Mouse (Mus musculus): ENCODE measurements around the gene Osbpl7. TPM values are rescaled to one million over a fixed set of nuclear protein-coding genes. Genes with fewer than 3 reads are reported as not detected.

The Osbpl7 gene
- polyA plus RNA-seq, 1 experiment, result 9.1 TPM

DNA sequence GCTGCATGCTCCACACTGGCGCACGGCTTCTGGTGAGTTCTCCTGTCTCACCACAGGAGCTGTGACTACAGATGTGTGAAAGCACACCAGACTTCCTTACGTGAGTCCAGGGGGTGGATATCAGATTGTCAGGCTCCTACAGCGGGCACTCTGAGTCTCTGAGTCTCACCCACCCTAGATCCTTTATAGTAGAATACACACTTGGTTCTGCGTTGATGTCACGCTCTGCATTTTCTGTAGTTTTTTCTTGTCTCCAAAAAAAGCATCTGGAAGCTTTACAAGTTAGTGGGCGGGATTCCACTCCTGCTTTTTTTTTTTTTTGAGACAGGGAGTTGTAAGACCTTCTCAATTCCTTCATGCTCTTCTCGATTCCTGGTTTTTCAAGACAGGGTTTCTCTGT is 5.5 kb upstream of the Osbpl7 start:
- TF ChIP-seq EP300 (IDR thresholded peaks at IDR 0.05; ENCODE audit: insufficient read depth, low read depth, low read length) (no peak), POLR2A (IDR thresholded peaks at IDR 0.05; ENCODE audit: insufficient read depth, low read length) (no peak), CTCF (IDR thresholded peaks at IDR 0.05; ENCODE audit: low read depth, low read length) (no peak)
- H3K27ac ChIP-seq (ENCODE audit: insufficient read depth, low read length), result no peak overlapping the region
- H3K4me1 ChIP-seq (ENCODE audit: control insufficient read depth, insufficient read depth, low read length), result no peaks in the 10 kb centered on the region
- no peak overlapping the region for H3K9ac ChIP-seq (ENCODE audit: low read depth, poor library complexity, severe bottlenecking)
- H3K36me3 ChIP-seq (ENCODE audit: control insufficient read depth, insufficient read depth, low read length, poor library complexity, severe bottlenecking), result peaks cover 7% of the 10 kb centered on the region
- no peaks in the 10 kb centered on the region for H3K9me3 ChIP-seq (replicated peaks; ENCODE audit: control insufficient read depth, insufficient read depth, low read length, poor library complexity, severe bottlenecking)
- no peak overlapping the region for H3K4me3 ChIP-seq (ENCODE audit: low read depth, low read length)
- no peaks in the 10 kb centered on the region for H3K27me3 ChIP-seq (ENCODE audit: control insufficient read depth, insufficient read depth, low read length, poor library complexity, severe bottlenecking)

DNA sequence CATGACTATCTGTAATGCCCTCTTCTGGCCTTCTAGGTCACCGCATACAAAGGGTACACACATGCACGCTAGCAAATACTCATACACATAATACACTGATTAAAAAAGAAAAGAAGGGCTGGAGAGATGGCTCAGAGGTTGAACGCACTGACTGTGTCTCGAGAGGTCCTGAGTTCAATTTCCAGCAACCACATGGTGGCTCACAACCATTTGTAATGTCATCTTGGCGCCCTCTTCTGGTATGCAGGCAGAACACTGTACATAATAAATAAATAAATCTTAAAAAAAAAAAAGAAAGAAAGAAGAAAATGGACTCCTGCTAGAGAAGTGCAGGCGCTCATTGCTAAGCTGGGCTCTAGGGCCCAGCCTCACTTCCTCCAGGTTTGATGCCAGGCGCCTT is 4.6 kb upstream of the Osbpl7 start:
- H3K27ac ChIP-seq (ENCODE audit: insufficient read depth, low read length), result no peak overlapping the region
- H3K9ac ChIP-seq (ENCODE audit: low read depth, poor library complexity, severe bottlenecking), result no peak overlapping the region
- TF ChIP-seq CTCF (IDR thresholded peaks at IDR 0.05; ENCODE audit: low read depth, low read length) (peak; percentile 32), POLR2A (IDR thresholded peaks at IDR 0.05; ENCODE audit: insufficient read depth, low read length) (no peak)
- peaks cover 7% of the 10 kb centered on the region for H3K36me3 ChIP-seq (ENCODE audit: control insufficient read depth, insufficient read depth, low read length, poor library complexity, severe bottlenecking)
- H3K27me3 ChIP-seq (ENCODE audit: control insufficient read depth, insufficient read depth, low read length, poor library complexity, severe bottlenecking), result no peaks in the 10 kb centered on the region
- H3K4me3 ChIP-seq (ENCODE audit: low read depth, low read length), result no peak overlapping the region
- H3K4me1 ChIP-seq (ENCODE audit: control insufficient read depth, insufficient read depth, low read length), result no peaks in the 10 kb centered on the region
- no peaks in the 10 kb centered on the region for H3K9me3 ChIP-seq (replicated peaks; ENCODE audit: control insufficient read depth, insufficient read depth, low read length, poor library complexity, severe bottlenecking)

DNA sequence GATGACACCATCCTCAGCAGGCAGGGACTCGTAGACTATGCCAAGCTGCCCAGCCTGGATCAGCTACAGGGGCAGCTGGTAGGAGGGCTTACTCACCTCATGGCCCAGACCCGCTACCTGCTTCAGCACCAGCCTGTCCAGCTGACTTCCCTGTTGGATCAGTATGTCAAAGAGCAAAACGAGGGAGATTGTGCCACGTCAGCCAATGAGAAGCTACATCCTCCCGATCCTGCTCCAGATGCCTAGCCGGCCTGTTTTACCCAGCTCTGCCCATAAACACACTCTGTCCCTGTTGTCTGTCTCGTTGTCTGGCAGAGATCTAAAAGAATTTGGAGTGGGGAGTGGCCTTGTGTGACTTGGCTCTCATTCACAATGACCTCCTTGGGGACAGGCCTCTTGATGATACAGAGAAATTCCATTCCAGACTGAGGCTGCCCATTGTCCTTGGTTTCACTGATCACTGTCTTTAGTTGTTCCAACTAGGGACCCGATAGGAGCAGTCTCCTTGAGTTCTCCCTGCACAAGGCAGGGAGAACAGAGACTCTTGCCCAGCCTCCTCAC is 2.3 kb upstream of the Osbpl7 start:
- H3K9me3 ChIP-seq (replicated peaks; ENCODE audit: control insufficient read depth, insufficient read depth, low read length, poor library complexity, severe bottlenecking), result no peaks in the 10 kb centered on the region
- peaks cover 7% of the 10 kb centered on the region for H3K36me3 ChIP-seq (ENCODE audit: control insufficient read depth, insufficient read depth, low read length, poor library complexity, severe bottlenecking)
- no peak overlapping the region for H3K4me3 ChIP-seq (ENCODE audit: low read depth, low read length)
- no peak overlapping the region for H3K27ac ChIP-seq (ENCODE audit: insufficient read depth, low read length)
- no peaks in the 10 kb centered on the region for H3K4me1 ChIP-seq (ENCODE audit: control insufficient read depth, insufficient read depth, low read length)
- TF ChIP-seq POLR2A (IDR thresholded peaks at IDR 0.05; ENCODE audit: insufficient read depth, low read length), result no peak
- no peak for TF ChIP-seq EP300 (IDR thresholded peaks at IDR 0.05; ENCODE audit: insufficient read depth, low read depth, low read length)
- TF ChIP-seq CTCF (IDR thresholded peaks at IDR 0.05; ENCODE audit: low read depth, low read length), result no peak
- no peaks in the 10 kb centered on the region for H3K27me3 ChIP-seq (ENCODE audit: control insufficient read depth, insufficient read depth, low read length, poor library complexity, severe bottlenecking)
- H3K9ac ChIP-seq (ENCODE audit: low read depth, poor library complexity, severe bottlenecking), result no peak overlapping the region

DNA sequence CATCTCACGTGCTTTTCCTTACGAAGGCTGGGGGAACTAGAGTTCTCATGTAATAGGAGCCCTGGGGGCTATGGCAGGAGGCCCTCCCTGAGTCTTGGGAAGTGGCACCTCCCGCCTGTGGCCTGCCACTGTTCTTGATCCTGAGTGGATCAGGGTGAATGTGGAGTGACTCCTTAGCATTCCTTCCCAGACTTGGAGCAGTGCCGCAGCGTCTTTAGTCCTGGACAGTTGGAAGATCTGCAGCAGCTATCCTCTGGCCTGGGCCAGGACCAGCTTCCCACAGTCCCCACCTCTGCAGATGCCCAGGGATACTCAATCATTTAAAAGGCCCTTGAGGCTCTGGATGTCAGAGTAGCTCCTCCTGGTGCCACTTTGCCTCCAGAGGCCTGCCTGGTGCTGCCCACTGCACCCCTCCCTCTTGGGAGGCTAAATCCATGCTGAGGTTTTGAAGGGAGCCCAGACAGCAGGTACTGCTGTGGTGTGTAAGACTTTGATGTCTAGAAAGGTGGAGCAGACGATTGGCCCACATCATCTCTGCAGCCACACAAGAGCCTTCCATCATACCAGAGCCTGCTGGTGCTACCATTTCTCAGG is 839 bp upstream of the Osbpl7 start:
- Histone ChIP-seq H3K9me3 (replicated peaks; ENCODE audit: control insufficient read depth, insufficient read depth, low read length, poor library complexity, severe bottlenecking) (no peaks in the 10 kb centered on the region), H3K36me3 (ENCODE audit: control insufficient read depth, insufficient read depth, low read length, poor library complexity, severe bottlenecking) (peaks cover 12% of the 10 kb centered on the region), H3K27me3 (ENCODE audit: control insufficient read depth, insufficient read depth, low read length, poor library complexity, severe bottlenecking) (no peaks in the 10 kb centered on the region), H3K4me1 (ENCODE audit: control insufficient read depth, insufficient read depth, low read length) (no peaks in the 10 kb centered on the region), H3K27ac (ENCODE audit: insufficient read depth, low read length) (no peak overlapping the region), H3K9ac (ENCODE audit: low read depth, poor library complexity, severe bottlenecking) (no peak overlapping the region), H3K4me3 (ENCODE audit: low read depth, low read length) (no peak overlapping the region)
- TF ChIP-seq POLR2A (IDR thresholded peaks at IDR 0.05; ENCODE audit: insufficient read depth, low read length), result no peak
- TF ChIP-seq CTCF (IDR thresholded peaks at IDR 0.05; ENCODE audit: low read depth, low read length), result no peak
- no peak for TF ChIP-seq EP300 (IDR thresholded peaks at IDR 0.05; ENCODE audit: insufficient read depth, low read depth, low read length)

DNA sequence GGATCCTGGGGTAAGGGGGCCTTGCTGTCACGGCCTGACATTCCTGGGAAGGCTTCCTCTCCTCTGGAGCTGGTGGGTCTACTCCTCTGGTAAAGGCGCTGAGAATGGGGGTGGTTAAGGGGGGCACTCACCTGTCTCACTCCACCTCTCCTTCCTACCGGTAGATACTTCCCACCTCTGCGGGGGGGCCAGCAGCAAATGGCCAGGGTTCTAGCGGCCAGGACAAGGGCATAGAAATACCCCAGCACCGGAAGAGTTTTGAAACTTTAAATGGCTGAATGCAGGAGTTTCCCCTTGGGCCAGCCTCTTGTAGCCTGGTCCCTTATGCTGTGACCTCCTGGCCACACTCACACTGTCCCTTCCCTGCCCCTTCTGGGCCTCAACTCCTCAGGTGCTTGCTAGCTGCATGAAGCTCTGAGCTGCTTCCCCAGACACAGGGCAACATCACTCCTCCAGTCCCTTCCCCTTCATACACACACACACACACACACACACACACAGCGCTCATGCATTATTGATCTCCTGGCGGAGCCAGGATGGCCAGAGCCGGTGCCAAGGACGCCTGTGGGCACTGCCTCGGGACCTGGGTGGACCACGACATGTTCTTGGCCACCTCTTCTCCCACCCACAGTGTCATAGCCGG is 637 bp downstream of the Osbpl7 start:
- Histone ChIP-seq H3K36me3 (ENCODE audit: control insufficient read depth, insufficient read depth, low read length, poor library complexity, severe bottlenecking) (peaks cover 15% of the 10 kb centered on the region), H3K27ac (ENCODE audit: insufficient read depth, low read length) (no peak overlapping the region), H3K4me3 (ENCODE audit: low read depth, low read length) (peak overlapping the region; percentile 83), H3K9ac (ENCODE audit: low read depth, poor library complexity, severe bottlenecking) (peak overlapping the region; percentile 48), H3K27me3 (ENCODE audit: control insufficient read depth, insufficient read depth, low read length, poor library complexity, severe bottlenecking) (no peaks in the 10 kb centered on the region), H3K9me3 (replicated peaks; ENCODE audit: control insufficient read depth, insufficient read depth, low read length, poor library complexity, severe bottlenecking) (no peaks in the 10 kb centered on the region), H3K4me1 (ENCODE audit: control insufficient read depth, insufficient read depth, low read length) (no peaks in the 10 kb centered on the region)
- no peak for TF ChIP-seq CTCF (IDR thresholded peaks at IDR 0.05; ENCODE audit: low read depth, low read length)
- TF ChIP-seq EP300 (IDR thresholded peaks at IDR 0.05; ENCODE audit: insufficient read depth, low read depth, low read length), result no peak
- TF ChIP-seq POLR2A (IDR thresholded peaks at IDR 0.05; ENCODE audit: insufficient read depth, low read length), result no peak

DNA sequence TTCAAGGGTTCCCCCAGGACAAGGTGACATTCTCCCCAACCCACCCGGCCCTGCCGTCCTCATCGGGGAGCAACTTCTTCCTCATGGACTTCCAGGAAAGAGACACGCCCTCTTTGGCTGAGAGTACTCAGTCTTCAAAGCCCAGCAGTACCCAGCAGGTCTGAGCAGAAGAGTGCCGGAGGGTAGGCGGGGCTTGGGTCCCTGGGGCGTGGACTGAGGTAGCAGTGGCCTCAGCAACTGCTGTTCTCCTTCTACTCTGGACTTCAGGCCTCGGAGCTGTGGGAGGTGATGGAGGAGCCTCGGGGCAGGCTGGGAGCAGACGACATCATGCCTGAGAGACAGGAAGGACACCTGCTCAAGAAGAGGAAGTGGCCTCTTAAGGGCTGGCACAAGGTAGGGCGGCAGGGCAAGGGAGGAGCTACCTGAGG is 1.8 kb downstream of the Osbpl7 start:
- Histone ChIP-seq H3K27me3 (ENCODE audit: control insufficient read depth, insufficient read depth, low read length, poor library complexity, severe bottlenecking) (no peaks in the 10 kb centered on the region), H3K27ac (ENCODE audit: insufficient read depth, low read length) (no peak overlapping the region), H3K9ac (ENCODE audit: low read depth, poor library complexity, severe bottlenecking) (no peak overlapping the region), H3K36me3 (ENCODE audit: control insufficient read depth, insufficient read depth, low read length, poor library complexity, severe bottlenecking) (peaks cover 13% of the 10 kb centered on the region; the same call in 1 of the 2 replicates), H3K4me1 (ENCODE audit: control insufficient read depth, insufficient read depth, low read length) (no peaks in the 10 kb centered on the region), H3K4me3 (ENCODE audit: low read depth, low read length) (no peak overlapping the region), H3K9me3 (replicated peaks; ENCODE audit: control insufficient read depth, insufficient read depth, low read length, poor library complexity, severe bottlenecking) (no peaks in the 10 kb centered on the region)
- no peak for TF ChIP-seq CTCF (IDR thresholded peaks at IDR 0.05; ENCODE audit: low read depth, low read length)
- TF ChIP-seq EP300 (IDR thresholded peaks at IDR 0.05; ENCODE audit: insufficient read depth, low read depth, low read length), result no peak
